Mouse (Mus musculus): ENCODE data around the gene Dnaja3. TPM values are rescaled to one million over a fixed set of nuclear protein-coding genes. Genes with fewer than 3 reads are reported as not detected.

Dnaja3 gene
- 61.2 and 62.6 TPM in 2 replicates for polyA plus RNA-seq (2015; fragmentation: Nextera tagmentation; extraction: Ambion mirVana)

GRCm38 (mm10) chr16:4639831-4640237 lies at the start of gene Dnaja3, which contains the start of gene Vasn:
Gene Dnaja3 (plus strand): TSS chr16:4639989.
Gene Vasn (plus strand): TSS chr16:4639941.
- peak within 1 kb of the TSS; percentile 90 for H3K27ac ChIP-seq (replicated peaks)
- H3K36me3 ChIP-seq: 0 out of 2 replicates have a peak, but pooled peaks cover 4% of the 10 kb centered on the region
- WGBS: 1% methylated on average over 22 of the region's 22 CpGs
- H3K27me3 ChIP-seq: no peaks in the 10 kb centered on the region
- no peaks in the 10 kb centered on the region for H3K9me3 ChIP-seq (replicated peaks)
- H3K9ac ChIP-seq: peak within 1 kb of the TSS; percentile 70
- H3K4me3 ChIP-seq (replicated peaks): peak within 1 kb of the TSS; percentile 79
- ATAC-seq (ENCODE audit: insufficient number of reproducible peaks, low FRiP score, low TSS enrichment, low read depth): peak; percentile 91
- peak within 1 kb of the TSS; percentile 75 for H3K4me2 ChIP-seq (replicated peaks)
- peaks cover 50% of the 10 kb centered on the region for H3K4me1 ChIP-seq

DNA sequence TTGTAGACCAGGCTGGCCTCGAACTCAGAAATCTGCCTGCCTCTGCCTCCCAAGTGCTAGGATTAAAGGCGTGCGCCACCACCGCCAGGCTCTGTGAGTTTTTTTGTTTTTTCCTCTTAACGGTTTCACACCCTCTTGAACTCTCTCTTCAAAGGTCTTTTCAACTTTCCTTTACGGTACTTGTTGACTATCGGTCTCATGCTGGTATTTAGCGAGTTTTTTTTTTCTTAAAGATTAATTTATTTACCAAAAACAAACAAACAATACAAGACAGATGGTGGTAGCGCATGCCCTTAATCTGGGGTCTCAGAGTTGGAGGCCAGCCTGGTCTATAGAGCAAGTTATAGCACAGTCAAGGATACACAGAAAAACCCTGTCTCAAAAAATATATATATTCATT lies 49.6 kb upstream of the Dnaja3 start:
- H3K9ac ChIP-seq: no peak overlapping the region
- H3K9me3 ChIP-seq (replicated peaks): no peaks in the 10 kb centered on the region
- 96% methylated on average over 9 of the region's 9 CpGs for WGBS
- H3K36me3 ChIP-seq: peaks cover 4% of the 10 kb centered on the region; the same call in 1 of the 2 replicates
- no peak overlapping the region for H3K4me2 ChIP-seq (replicated peaks)
- peaks cover 36% of the 10 kb centered on the region for H3K4me1 ChIP-seq
- ATAC-seq (ENCODE audit: insufficient number of reproducible peaks, low FRiP score, low TSS enrichment, low read depth): no peak
- no peak overlapping the region for H3K27ac ChIP-seq (replicated peaks)
- H3K27me3 ChIP-seq: no peaks in the 10 kb centered on the region
- H3K4me3 ChIP-seq (replicated peaks): no peak overlapping the region

DNA sequence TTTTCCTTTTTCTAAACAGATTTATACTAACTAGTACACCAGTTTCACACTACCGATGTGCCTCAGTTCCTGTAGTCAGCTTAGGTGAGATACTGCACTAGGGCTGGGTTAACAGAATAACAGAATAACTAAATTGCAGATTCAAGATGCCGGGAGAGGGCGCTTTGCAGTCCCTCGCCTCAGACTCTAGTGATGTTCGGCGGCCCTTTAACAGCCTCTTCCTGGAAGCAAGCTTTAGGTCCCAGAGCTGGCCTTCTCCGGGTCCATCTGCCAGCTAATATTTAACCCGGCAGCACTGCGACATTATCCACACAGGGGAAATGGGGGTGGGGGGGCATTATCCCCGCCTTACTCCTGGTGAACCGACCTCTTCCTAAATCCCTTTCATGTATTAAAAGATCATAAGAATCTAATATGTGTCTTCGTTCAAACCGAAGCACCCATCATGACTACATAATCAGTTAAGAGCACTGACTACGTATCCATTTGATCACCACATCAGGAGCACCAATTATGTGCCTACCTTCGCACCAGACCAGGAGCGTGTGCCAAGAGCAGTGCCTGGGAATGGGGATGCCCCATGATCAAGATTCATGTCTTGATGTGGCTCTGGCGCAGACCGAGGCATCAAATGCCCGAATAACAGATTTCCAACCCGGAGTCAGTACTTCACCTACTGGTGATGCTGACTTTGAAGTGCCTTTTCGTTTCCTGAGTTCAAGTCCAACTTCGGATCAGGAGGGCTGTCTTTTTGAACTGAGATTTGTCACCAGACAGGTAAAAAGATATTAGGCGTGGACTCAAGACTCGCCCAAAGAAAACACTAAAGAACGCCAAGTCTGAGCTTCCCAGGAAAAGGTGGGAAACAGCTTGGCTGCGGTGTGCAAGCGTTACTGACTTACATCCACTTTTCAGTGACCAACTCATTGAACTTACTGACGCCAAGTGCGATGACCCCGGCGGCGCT lies 46.6 kb upstream of the Dnaja3 start:
- Histone ChIP-seq H3K27ac (replicated peaks) (peak overlapping the region; percentile 92), H3K36me3 (peaks cover 4% of the 10 kb centered on the region), H3K9me3 (replicated peaks) (no peaks in the 10 kb centered on the region), H3K9ac (peak overlapping the region; percentile 58), H3K27me3 (no peaks in the 10 kb centered on the region), H3K4me3 (replicated peaks) (peak overlapping the region; percentile 82), H3K4me1 (peaks cover 45% of the 10 kb centered on the region), H3K4me2 (replicated peaks) (peak overlapping the region; percentile 90)
- no peak for ATAC-seq (ENCODE audit: insufficient number of reproducible peaks, low FRiP score, low TSS enrichment, low read depth)
- 15% methylated on average over 32 of the region's 32 CpGs for WGBS

GRCm38 (mm10) chr16:4593971-4594813 lies 45.6 kb upstream of the Dnaja3 start, which contains the start of gene Glis2:
Gene Glis2 (plus strand): TSS chr16:4594713.
- Histone ChIP-seq H3K4me1 (peaks cover 55% of the 10 kb centered on the region), H3K36me3 (peaks cover 4% of the 10 kb centered on the region), H3K9me3 (replicated peaks) (no peaks in the 10 kb centered on the region), H3K4me2 (replicated peaks) (peak within 1 kb of the TSS; percentile 90), H3K27me3 (no peaks in the 10 kb centered on the region), H3K9ac (peak within 1 kb of the TSS; percentile 86), H3K27ac (replicated peaks) (peak within 1 kb of the TSS; percentile 94), H3K4me3 (replicated peaks) (peak within 1 kb of the TSS; percentile 82)
- WGBS: 1% methylated on average over 29 of the region's 74 CpGs
- peak; percentile 91 for ATAC-seq (ENCODE audit: insufficient number of reproducible peaks, low FRiP score, low TSS enrichment, low read depth)

GRCm38 (mm10) chr16:4594814-4595526 lies 44.8 kb upstream of the Dnaja3 start:
- H3K4me1 ChIP-seq: peaks cover 62% of the 10 kb centered on the region
- H3K9ac ChIP-seq: peak overlapping the region; percentile 86
- no peaks in the 10 kb centered on the region for H3K9me3 ChIP-seq (replicated peaks)
- H3K27me3 ChIP-seq: no peaks in the 10 kb centered on the region
- peak overlapping the region; percentile 94 for H3K27ac ChIP-seq (replicated peaks)
- under 1% methylated on average over 39 of the region's 52 CpGs for WGBS
- peak; percentile 27; the same call in 1 of the 2 replicates for ATAC-seq (ENCODE audit: insufficient number of reproducible peaks, low FRiP score, low TSS enrichment, low read depth)
- H3K4me2 ChIP-seq (replicated peaks): peak overlapping the region; percentile 90
- H3K36me3 ChIP-seq: peaks cover 4% of the 10 kb centered on the region
- peak overlapping the region; percentile 82 for H3K4me3 ChIP-seq (replicated peaks)

GRCm38 (mm10) chr16:4595527-4595963 lies 44.2 kb upstream of the Dnaja3 start:
- peak overlapping the region; percentile 94 for H3K27ac ChIP-seq (replicated peaks)
- ATAC-seq (ENCODE audit: insufficient number of reproducible peaks, low FRiP score, low TSS enrichment, low read depth): no peak
- WGBS: 10% methylated on average over 5 of the region's 5 CpGs
- peaks cover 2% of the 10 kb centered on the region for H3K36me3 ChIP-seq
- no peaks in the 10 kb centered on the region for H3K27me3 ChIP-seq
- peak overlapping the region; percentile 90 for H3K4me2 ChIP-seq (replicated peaks)
- H3K4me1 ChIP-seq: peaks cover 68% of the 10 kb centered on the region
- no peaks in the 10 kb centered on the region for H3K9me3 ChIP-seq (replicated peaks)
- H3K4me3 ChIP-seq (replicated peaks): peak overlapping the region; percentile 82
- H3K9ac ChIP-seq: peak overlapping the region; percentile 86

DNA sequence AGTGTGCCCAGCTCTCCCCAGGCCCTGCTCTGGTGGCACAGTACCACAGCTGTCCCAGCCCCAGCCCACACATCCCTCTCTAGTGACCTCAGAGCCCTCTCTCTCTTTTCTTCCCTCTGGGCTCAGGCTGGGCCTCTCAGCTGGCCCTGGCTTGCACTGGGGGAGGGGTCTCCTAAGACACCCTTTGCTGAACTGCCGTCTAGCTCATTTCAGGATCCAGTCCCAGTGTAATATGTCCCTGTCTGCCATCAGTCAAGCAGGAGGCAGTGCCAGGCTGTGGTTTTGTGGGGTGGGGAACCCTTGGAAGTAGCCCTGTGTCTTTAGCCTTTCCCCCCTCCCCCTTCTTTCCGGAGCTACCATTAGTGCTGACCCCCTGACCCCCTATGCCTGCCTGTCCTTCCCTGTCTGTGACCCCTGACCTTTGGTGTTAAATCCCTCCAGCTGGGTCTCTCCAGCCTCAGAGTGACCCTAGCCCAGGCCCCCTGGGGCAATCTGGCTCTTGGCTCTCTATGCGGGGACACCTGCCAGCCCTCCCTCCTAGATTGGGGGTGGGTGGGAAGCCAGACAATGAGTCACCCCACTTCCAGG lies 43.6 kb upstream of the Dnaja3 start:
- peak overlapping the region; percentile 86 for H3K9ac ChIP-seq
- H3K4me2 ChIP-seq (replicated peaks): peak overlapping the region; percentile 90
- H3K4me3 ChIP-seq (replicated peaks): peak overlapping the region; percentile 82
- peaks cover 74% of the 10 kb centered on the region for H3K4me1 ChIP-seq
- peak overlapping the region; percentile 94 for H3K27ac ChIP-seq (replicated peaks)
- no peak for ATAC-seq (ENCODE audit: insufficient number of reproducible peaks, low FRiP score, low TSS enrichment, low read depth)
- whole genome bisulfite sequencing: 18% methylated on average over 3 of the region's 3 CpGs
- H3K9me3 ChIP-seq (replicated peaks): no peaks in the 10 kb centered on the region
- H3K27me3 ChIP-seq: no peaks in the 10 kb centered on the region
- no peaks in the 10 kb centered on the region; the same call in 1 of the 2 replicates for H3K36me3 ChIP-seq

- no peak for ATAC-seq (ENCODE audit: insufficient number of reproducible peaks, low FRiP score, low TSS enrichment, low read depth)
- Histone ChIP-seq H3K27me3 (no peaks in the 10 kb centered on the region), H3K4me3 (replicated peaks) (peak overlapping the region; percentile 82), H3K9me3 (replicated peaks) (no peaks in the 10 kb centered on the region), H3K9ac (0 out of 2 replicates have a peak overlapping the region, but pooled peaks have one; percentile 2), H3K36me3 (no peaks in the 10 kb centered on the region; the same call in 1 of the 2 replicates), H3K27ac (replicated peaks) (peak overlapping the region; percentile 94), H3K4me2 (replicated peaks) (peak overlapping the region; percentile 90), H3K4me1 (peaks cover 77% of the 10 kb centered on the region)
- 27% methylated on average over 2 of the region's 2 CpGs for WGBS
Measured at GRCm38 (mm10) chr16:4596836-4597235, 43.0 kb upstream of the Dnaja3 start.

GRCm38 (mm10) chr16:4597296-4597695 lies 42.5 kb upstream of the Dnaja3 start:
- Histone ChIP-seq H3K4me1 (peaks cover 80% of the 10 kb centered on the region), H3K4me3 (replicated peaks) (peak overlapping the region; percentile 82), H3K9me3 (replicated peaks) (no peaks in the 10 kb centered on the region), H3K27ac (replicated peaks) (peak overlapping the region; percentile 94), H3K27me3 (no peaks in the 10 kb centered on the region), H3K4me2 (replicated peaks) (peak overlapping the region; percentile 90), H3K36me3 (no peaks in the 10 kb centered on the region; the same call in 1 of the 2 replicates), H3K9ac (no peak overlapping the region)
- ATAC-seq (ENCODE audit: insufficient number of reproducible peaks, low FRiP score, low TSS enrichment, low read depth): no peak
- WGBS: 30% methylated on average over 7 of the region's 7 CpGs

DNA sequence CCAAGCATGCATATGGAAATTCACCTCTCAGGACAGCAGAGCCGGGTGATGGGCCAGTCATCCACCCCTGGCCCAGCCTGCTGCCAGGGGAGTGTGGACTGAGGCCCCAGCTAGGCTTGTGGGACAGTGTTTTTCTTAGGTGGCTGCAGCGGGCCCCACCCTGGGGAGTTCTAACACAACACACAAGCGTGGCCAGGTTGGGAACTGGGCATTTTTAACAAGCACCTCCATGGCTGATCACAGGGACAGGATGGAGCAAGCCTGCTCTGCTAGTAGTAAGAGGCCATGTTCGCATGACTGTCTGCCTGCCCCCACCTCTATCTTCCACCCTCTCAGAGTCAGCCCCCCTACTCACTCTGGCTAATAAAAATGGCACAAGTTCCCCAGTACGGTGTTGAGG lies 41.7 kb upstream of the Dnaja3 start:
- 57% methylated on average over 5 of the region's 5 CpGs for WGBS
- ATAC-seq (ENCODE audit: insufficient number of reproducible peaks, low FRiP score, low TSS enrichment, low read depth): no peak
- peak overlapping the region; percentile 94 for H3K27ac ChIP-seq (replicated peaks)
- no peak overlapping the region for H3K9ac ChIP-seq
- peaks cover 80% of the 10 kb centered on the region for H3K4me1 ChIP-seq
- no peaks in the 10 kb centered on the region; the same call in 1 of the 2 replicates for H3K36me3 ChIP-seq
- H3K4me3 ChIP-seq (replicated peaks): peak overlapping the region; percentile 82; the same call in 1 of the 2 replicates
- peak overlapping the region; percentile 90 for H3K4me2 ChIP-seq (replicated peaks)
- H3K9me3 ChIP-seq (replicated peaks): no peaks in the 10 kb centered on the region
- no peaks in the 10 kb centered on the region for H3K27me3 ChIP-seq

Measured in embryonic facial prominence, embryonic 15.5 days (tissue).